Mouse (Mus musculus): ENCODE data around the gene Col1a2. TPM values are rescaled to one million over a fixed set of nuclear protein-coding genes. Genes with fewer than 3 reads are reported as not detected.

The Col1a2 gene
- 0.26 and 0.37 TPM in 2 replicates for total RNA-seq (2014; fragmentation: Nextera tagmentation)
- total RNA-seq (2017), result 0.80 and 0.91 TPM in 2 replicates

GRCm38 (mm10) chr6:4504603-4505131, at the start of gene Col1a2:
Gene Col1a2, plus strand, starts transcription at chr6:4504814.
- no peak for ATAC-seq (replicated peaks; ENCODE audit: low FRiP score, low TSS enrichment, poor library complexity, severe bottlenecking)

GRCm38 (mm10) chr6:4455518-4455917, 49.1 kb upstream of the Col1a2 start:
- no peak for ATAC-seq (replicated peaks; ENCODE audit: low FRiP score, low TSS enrichment, poor library complexity, severe bottlenecking)

GRCm38 (mm10) chr6:4455961-4456617, 48.5 kb upstream of the Col1a2 start:
- ATAC-seq (replicated peaks; ENCODE audit: low FRiP score, low TSS enrichment, poor library complexity, severe bottlenecking), result no peak

- peak; percentile 80 for ATAC-seq (replicated peaks; ENCODE audit: low FRiP score, low TSS enrichment, poor library complexity, severe bottlenecking)
Observed at GRCm38 (mm10) chr6:4456691-4457447, 47.7 kb upstream of the Col1a2 start.

GRCm38 (mm10) chr6:4457555-4457996, 47.0 kb upstream of the Col1a2 start:
- no peak for ATAC-seq (replicated peaks; ENCODE audit: low FRiP score, low TSS enrichment, poor library complexity, severe bottlenecking)

- no peak for ATAC-seq (replicated peaks; ENCODE audit: low FRiP score, low TSS enrichment, poor library complexity, severe bottlenecking)
Observed at GRCm38 (mm10) chr6:4465320-4465719, 39.3 kb upstream of the Col1a2 start.

GRCm38 (mm10) chr6:4483577-4483936, 21.1 kb upstream of the Col1a2 start:
- ATAC-seq (replicated peaks; ENCODE audit: low FRiP score, low TSS enrichment, poor library complexity, severe bottlenecking), result no peak

- ATAC-seq (replicated peaks; ENCODE audit: low FRiP score, low TSS enrichment, poor library complexity, severe bottlenecking), result no peak
Observed at GRCm38 (mm10) chr6:4483937-4484601, 20.5 kb upstream of the Col1a2 start.

GRCm38 (mm10) chr6:4488349-4488748, 16.3 kb upstream of the Col1a2 start:
- no peak for ATAC-seq (replicated peaks; ENCODE audit: low FRiP score, low TSS enrichment, poor library complexity, severe bottlenecking)

- no peak for ATAC-seq (replicated peaks; ENCODE audit: low FRiP score, low TSS enrichment, poor library complexity, severe bottlenecking)
Observed at GRCm38 (mm10) chr6:4488966-4489365, 15.6 kb upstream of the Col1a2 start.

- ATAC-seq (replicated peaks; ENCODE audit: low FRiP score, low TSS enrichment, poor library complexity, severe bottlenecking), result no peak
Observed at GRCm38 (mm10) chr6:4489366-4490245, 15.0 kb upstream of the Col1a2 start.

- no peak for ATAC-seq (replicated peaks; ENCODE audit: low FRiP score, low TSS enrichment, poor library complexity, severe bottlenecking)
Observed at GRCm38 (mm10) chr6:4493666-4494065, 10.9 kb upstream of the Col1a2 start.

GRCm38 (mm10) chr6:4496428-4496827, 8.2 kb upstream of the Col1a2 start:
- no peak for ATAC-seq (replicated peaks; ENCODE audit: low FRiP score, low TSS enrichment, poor library complexity, severe bottlenecking)

- ATAC-seq (replicated peaks; ENCODE audit: low FRiP score, low TSS enrichment, poor library complexity, severe bottlenecking), result no peak
Observed at GRCm38 (mm10) chr6:4503106-4503505, 1.5 kb upstream of the Col1a2 start.

- peak; percentile 52 for ATAC-seq (replicated peaks; ENCODE audit: low FRiP score, low TSS enrichment, poor library complexity, severe bottlenecking)
Observed at GRCm38 (mm10) chr6:4505158-4505997, 764 bp downstream of the Col1a2 start.

GRCm38 (mm10) chr6:4506106-4506505, 1.5 kb downstream of the Col1a2 start:
- ATAC-seq (replicated peaks; ENCODE audit: low FRiP score, low TSS enrichment, poor library complexity, severe bottlenecking), result no peak

GRCm38 (mm10) chr6:4506791-4507190, 2.2 kb downstream of the Col1a2 start:
- no peak for ATAC-seq (replicated peaks; ENCODE audit: low FRiP score, low TSS enrichment, poor library complexity, severe bottlenecking)

- no peak for ATAC-seq (replicated peaks; ENCODE audit: low FRiP score, low TSS enrichment, poor library complexity, severe bottlenecking)
Observed at GRCm38 (mm10) chr6:4507323-4507722, 2.7 kb downstream of the Col1a2 start.

Data from megakaryocyte-erythroid progenitor cell, adult 5-6 weeks (primary cell).